Mouse (Mus musculus): ENCODE results near the gene Zc3h4.

Gene Zc3h4

DNA sequence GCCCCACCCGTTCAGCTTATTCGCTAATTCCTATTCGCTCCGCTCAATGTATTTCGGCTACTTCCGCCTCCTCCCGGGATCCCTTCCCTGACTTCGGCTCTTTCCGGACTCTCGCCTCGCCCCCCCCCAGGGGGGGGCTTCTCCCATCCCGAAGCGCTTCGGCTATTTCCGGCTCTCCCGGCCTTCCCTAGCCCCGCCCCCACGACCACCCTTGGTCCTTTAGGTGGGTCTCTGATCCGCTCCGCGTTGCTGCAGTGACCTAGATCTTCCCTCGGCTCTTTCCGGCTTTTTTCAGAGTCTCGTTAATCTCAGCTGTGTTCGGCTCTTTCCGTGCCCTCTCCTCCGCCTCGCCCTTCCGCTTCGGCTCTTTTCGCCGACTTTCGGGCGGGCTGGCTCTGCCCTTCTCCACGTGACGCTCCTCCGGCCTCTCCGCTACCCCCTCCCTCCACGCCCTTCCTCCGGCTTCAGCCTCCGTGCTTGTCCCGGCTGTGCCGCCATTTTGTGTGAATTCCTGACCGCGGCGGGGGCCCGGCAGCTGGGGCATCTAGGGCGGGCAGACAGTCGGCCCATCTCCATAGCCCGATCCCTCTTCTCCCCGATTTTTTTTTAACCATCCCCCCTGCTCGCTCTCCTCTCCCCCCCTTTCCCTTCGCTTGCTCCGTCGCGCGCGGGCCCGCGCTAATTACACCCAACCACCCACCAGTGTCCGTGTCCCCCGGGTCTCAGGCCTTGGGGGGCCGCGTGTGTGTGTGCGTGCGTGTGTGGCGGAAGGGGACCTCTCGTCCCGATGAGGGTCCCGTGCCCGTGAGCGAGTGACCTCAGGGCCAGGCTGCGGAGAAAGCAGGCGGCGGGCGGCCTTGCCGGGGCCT, 656 bp upstream of the Zc3h4 start:
- ATAC-seq (ENCODE audit: insufficient number of reproducible peaks, low FRiP score, low TSS enrichment): peak; percentile 86

DNA sequence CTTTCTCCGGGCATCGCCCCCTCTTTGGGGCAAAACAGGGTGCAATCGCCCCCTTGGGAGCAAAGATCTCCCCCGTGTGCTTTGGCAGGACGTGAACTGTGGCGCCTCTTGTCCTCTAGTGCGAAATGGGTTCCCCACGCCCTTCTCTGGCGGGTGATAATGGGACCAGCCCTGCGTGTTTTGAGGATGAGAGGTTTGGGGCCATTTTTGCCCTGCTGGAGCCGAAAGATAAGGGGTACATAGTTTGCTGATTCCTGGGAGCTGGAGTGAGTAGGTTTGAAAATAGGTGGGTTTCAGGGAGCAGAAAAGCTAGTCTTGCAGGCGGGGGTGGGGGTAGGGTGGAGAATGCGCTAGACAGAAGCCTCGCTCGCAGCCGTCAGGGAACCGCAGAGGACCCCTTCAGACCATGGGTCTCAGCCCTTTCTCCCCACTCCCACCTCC, 1.3 kb downstream of the Zc3h4 start:
- ATAC-seq (ENCODE audit: insufficient number of reproducible peaks, low FRiP score, low TSS enrichment): no peak

DNA sequence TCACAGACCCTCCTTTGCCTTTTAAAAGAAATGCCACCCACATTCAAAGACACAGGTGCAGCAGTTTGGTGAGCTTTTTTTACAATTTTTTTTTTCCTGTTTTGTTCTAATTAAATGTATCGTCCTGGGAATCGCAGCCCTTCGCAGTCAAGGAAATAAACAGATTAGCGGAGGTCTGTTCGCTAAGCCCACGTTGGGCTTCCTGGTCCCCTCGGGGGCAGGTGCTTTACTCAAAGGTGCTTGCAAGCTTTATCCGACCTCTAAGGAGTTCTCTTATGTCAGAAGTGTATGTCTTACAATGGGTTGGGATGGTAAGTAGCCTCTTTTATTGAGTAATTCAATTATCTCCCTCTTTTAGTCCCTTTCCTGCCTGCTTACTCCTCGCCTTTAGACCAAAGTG, 1.7 kb downstream of the Zc3h4 start:
- ATAC-seq (ENCODE audit: insufficient number of reproducible peaks, low FRiP score, low TSS enrichment): no peak

GRCm38 (mm10) chr7:16402968-16403948, 2.5 kb downstream of the Zc3h4 start:
- no peak for ATAC-seq (ENCODE audit: insufficient number of reproducible peaks, low FRiP score, low TSS enrichment)

GRCm38 (mm10) chr7:16404315-16405072, 3.8 kb downstream of the Zc3h4 start:
- ATAC-seq (ENCODE audit: insufficient number of reproducible peaks, low FRiP score, low TSS enrichment): no peak

DNA sequence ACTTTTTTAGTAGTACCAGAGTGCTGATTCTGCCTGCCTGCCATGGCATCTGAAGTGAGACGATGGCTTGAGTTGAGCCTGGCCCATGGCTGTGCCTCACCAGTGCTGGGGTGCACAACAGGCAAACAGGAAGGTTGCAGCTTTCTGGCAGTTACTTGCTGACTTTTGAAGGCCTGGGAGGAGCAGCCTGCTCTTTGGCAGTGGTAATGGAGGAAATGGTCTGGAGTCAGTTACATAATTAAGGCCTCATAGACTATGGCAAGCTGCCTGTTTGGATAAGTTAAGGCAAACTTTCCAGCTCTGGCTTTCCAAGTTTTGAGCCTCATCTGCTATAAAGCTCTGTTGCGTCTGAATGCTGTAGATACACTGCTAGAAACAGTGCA, 4.4 kb downstream of the Zc3h4 start:
- ATAC-seq (ENCODE audit: insufficient number of reproducible peaks, low FRiP score, low TSS enrichment): no peak

GRCm38 (mm10) chr7:16405516-16406351, 5.0 kb downstream of the Zc3h4 start:
- no peak for ATAC-seq (ENCODE audit: insufficient number of reproducible peaks, low FRiP score, low TSS enrichment)

DNA sequence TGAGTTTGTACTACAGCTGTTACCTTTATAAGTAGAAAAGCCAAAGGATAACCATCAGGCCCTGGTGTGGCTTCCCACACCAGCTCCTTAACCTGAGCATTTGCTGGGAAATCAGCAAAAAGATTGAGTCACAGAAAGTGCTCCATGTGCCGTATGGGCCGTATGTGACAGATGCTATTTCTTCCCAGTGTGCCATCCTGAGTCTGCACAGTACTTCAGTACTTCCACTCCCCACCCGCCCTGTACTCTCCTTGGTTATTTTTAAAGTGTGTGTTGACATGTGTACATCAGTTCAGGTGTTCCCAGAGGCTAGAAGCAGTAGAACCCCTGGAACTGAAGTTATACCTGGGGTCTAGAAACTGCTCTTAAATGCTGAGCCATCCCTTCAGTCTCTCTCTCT, 6.3 kb downstream of the Zc3h4 start:
- no peak for ATAC-seq (ENCODE audit: insufficient number of reproducible peaks, low FRiP score, low TSS enrichment)

DNA sequence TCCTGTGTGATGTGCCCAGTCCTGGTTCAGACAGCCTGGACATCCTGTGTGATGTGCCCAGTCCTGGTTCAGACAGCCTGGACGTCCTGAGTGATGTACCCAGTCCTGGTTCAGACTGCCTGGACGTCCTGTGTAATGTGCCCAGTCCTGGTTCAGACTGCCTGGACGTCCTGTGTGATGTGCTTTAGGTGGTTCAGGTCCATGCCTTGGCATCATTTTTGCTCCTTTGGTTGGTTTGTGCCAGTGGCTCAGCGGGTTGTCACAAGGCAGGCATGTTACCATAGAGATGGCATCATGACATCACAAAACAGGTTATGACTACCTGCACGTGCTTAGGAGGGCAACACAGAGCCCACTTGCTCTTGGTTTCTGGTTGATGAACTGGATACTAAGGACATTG, 10.4 kb downstream of the Zc3h4 start:
- ATAC-seq (ENCODE audit: insufficient number of reproducible peaks, low FRiP score, low TSS enrichment): no peak

- ATAC-seq (ENCODE audit: insufficient number of reproducible peaks, low FRiP score, low TSS enrichment): no peak
Observed at GRCm38 (mm10) chr7:16412220-16412896, 11.6 kb downstream of the Zc3h4 start.

DNA sequence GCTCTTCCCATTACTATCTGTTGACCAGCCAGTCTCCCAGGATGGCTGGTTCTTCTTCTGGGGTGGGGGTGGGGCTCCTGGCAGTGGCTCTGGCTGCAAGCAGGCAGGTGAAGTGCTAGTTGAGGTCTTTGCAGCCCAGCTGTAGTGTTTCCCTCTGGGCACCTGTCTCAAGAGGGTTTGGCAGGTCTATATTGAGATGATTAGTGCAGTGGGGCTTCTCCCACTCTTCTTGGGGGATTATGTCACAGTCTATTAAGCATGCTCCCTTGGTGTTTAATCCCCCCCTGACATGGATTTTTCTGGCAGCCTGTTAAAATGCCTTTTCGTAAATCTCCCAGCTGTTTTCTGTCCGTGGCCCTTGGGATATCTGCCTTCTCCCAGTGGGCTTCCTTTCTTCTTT, 12.2 kb downstream of the Zc3h4 start:
- ATAC-seq (ENCODE audit: insufficient number of reproducible peaks, low FRiP score, low TSS enrichment): no peak

DNA sequence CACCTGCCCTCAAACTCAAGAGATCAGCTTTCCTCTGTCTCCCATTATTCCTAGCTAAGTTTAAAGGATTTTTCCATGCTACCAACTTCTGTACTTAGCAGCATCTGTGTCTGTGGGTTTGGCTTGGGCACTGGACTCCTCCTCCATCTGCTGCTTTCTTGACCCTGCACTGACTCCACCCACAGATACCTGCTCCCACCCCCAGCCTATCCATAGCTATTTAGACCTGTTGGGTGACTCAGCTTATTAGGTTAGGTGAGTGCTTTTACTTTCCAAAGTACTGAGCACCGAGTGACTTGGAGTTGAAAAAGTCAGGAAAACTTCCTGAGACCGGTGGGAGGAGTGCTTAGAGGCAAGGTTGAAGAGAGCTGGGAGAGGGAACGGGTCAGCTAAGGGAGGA, 14.7 kb downstream of the Zc3h4 start:
- ATAC-seq (ENCODE audit: insufficient number of reproducible peaks, low FRiP score, low TSS enrichment): no peak

DNA sequence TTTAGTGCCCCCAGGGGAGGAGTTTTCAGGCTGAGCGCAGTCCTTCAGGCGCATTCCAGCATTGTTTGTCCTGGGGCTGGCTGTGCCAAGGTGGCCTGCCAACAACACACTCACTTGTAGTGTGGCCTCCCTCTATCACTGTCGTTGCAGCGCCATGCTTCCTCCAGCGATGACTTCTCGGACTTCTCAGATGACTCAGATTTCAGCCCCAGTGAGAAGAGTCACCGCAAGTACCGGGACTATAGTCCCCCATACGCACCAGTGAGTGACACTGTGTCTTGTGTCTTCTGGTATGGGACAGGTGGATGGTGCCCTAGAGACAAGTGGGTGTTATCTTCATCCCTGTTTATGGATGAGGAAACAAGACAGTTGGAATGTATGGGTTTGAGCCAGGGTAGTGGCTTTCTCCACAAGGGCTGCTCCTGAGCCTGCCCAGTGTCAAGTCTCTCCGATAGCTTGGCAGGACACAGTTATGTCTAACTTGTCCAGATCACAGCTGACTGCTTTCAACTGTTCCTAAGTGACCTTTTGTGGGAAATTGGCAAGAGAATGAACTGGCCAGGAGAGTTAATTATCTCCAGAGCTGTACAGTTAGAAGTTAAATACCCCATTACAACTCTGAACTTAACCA, 16.5 kb downstream of the Zc3h4 start:
- ATAC-seq (ENCODE audit: insufficient number of reproducible peaks, low FRiP score, low TSS enrichment): no peak

DNA sequence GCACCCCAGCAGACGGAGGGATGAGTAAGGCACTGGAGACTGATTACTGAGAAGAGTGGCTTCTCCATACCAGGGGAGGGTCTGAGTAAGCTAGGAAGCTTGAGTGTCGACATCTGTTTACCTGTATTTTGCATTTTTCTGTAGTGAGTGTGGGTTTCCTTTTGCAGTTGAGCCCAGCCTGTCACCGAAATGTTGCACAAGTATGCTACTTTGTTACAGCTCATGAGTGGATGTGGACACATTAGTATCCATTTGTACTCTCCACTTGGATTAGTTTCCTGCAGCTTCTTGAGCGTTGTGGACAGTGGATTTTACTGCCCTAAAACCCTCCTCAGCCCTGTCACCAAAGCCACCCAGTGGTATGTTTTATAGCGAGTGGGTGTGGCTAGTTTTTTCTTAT, 18.0 kb downstream of the Zc3h4 start:
- ATAC-seq (ENCODE audit: insufficient number of reproducible peaks, low FRiP score, low TSS enrichment): no peak

DNA sequence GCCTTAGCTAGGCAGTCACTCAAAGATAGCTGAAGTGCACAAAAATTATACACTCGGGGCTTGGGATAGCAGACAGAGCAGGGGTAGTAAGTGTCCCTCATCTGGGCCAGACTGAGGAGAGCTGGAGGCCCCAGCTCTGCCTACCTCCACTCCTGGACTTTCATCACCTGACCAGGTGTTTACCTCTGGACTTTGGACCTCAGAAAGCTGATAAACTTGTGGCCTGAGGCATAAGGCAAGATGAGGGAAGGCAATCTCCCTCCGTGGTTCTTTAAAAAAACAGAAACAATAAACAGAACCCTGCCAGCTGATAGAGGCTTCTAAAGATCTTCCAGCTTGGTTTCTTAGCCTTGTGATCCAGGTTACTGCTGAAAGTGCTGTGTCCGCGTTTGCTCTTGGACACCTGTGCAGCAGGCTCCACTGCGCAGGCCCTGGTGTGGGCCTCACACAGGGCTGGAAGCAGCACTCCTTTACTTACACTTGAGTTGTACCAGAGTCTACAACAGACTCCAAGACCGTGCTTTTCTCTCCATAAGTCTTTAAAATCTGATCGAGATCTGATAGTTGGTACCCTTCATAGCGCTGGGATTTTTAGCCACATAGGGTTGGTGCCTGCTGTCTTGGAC, 19.9 kb downstream of the Zc3h4 start:
- no peak for ATAC-seq (ENCODE audit: insufficient number of reproducible peaks, low FRiP score, low TSS enrichment)

- ATAC-seq (ENCODE audit: insufficient number of reproducible peaks, low FRiP score, low TSS enrichment): no peak
Observed at GRCm38 (mm10) chr7:16422222-16422856, 21.6 kb downstream of the Zc3h4 start.

- ATAC-seq (ENCODE audit: insufficient number of reproducible peaks, low FRiP score, low TSS enrichment): no peak
Observed at GRCm38 (mm10) chr7:16423731-16424130, 23.0 kb downstream of the Zc3h4 start.

DNA sequence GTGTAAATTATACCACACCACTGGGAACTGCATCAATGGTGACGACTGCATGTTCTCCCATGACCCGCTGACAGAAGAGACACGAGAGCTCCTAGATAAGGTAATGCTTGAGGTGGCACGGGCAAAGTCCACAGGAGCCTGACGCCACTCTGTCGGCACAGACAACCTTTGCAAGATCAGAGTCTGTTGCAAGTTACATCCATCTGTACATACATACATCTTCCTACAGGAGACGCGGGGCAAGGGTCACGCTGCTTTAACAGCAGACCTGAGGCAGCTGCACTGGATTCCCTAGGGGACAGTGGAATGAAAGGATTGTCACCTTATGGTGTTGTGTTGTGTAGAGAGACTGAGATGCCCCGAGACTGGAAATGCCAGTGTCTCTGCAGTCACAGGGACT, 25.0 kb downstream of the Zc3h4 start:
- ATAC-seq (ENCODE audit: insufficient number of reproducible peaks, low FRiP score, low TSS enrichment): no peak
